Mouse (Mus musculus) right cerebral cortex, postnatal 36 days (tissue): ENCODE results near the gene Foxo4.

Experiments
- DNase-seq, 2 experiments: peaks; one replicate each; pipeline ENCODE4 v3.0.0; 2022; ENCODE audit warnings: low spot score in 2 of 2, mixed read lengths in 1 of 2

Gene Foxo4

GRCm38 (mm10) chrX:101253952-101254729 is at the start of gene Foxo4:
Gene Foxo4 (plus strand): TSS chrX:101254528.
- DNase-seq = peak; percentile 84 to 85

- peak; percentile 83 to 86 for DNase-seq
These were observed 32.2 kb upstream of the Foxo4 start, which contains the start of gene Snx12 for GRCm38 (mm10) chrX:101221834-101222795. Gene Snx12 (minus strand): TSS chrX:101222563.

DNA sequence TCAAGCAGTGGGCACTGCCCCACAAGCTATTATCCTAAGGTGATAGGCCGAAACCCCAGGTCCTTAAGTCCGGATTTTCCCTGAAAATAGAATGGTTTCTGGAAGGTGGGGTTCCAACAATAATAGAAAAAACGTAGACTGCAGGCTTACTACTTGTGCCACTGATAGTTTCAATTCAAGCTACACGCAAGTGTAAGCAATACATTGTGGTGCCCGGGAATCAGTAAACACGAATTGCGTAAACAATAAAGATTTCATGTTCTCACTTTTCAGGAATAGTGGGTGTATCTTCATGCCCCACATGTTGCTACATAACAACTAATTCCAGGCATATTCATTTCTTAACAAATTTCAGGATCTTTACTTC is 31.5 kb upstream of the Foxo4 start:
- DNase-seq = no peak

DNA sequence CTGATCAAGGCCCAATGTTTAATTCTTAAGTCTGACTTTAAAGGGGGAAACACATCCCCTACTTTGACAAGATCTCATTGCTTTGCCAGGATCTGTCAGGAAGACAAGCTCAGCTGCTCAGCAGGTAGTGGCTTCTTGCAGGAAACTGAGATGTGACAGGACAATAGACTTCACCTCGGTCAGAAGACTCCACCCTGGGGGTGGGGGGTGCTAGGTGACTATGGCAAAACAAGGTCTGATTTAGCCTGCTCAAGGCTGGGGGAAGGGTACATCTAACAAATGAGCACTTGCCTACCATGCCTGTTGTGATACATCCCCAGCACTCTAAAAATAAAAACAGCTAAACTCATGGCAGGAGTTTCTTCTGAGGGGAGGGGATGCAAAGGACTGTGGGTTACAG is 9.3 kb upstream of the Foxo4 start:
- DNase-seq = no peak

- no peak for DNase-seq
These were observed 412 bp downstream of the Foxo4 start for GRCm38 (mm10) chrX:101254740-101255139.

DNA sequence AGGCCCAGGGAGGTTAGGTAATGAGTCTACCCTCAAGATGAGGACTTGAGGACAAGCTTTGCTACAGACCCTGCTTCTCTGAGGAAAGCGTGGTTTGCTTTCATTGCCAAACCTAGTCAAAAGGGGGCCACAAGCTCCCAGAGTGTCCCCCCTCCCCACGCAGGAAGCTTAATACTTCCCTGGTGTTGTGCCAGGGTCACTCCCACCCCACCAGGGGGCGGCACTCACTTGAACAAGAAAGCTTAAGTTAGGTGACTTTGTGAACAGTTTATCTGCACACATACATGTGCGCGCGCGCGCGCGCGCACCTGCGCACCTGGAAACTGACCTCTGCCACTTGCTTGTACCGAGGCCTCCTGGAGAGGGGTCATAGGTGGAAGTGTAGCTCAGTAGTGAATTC is 2.3 kb downstream of the Foxo4 start:
- DNase-seq = no peak

- no peak for DNase-seq
These were observed 6.4 kb downstream of the Foxo4 start for GRCm38 (mm10) chrX:101260441-101261325.

- DNase-seq = no peak
These were observed 9.6 kb downstream of the Foxo4 start, which contains the start of gene Gm614 for GRCm38 (mm10) chrX:101263892-101264291. Gene Gm614 (minus strand): TSS chrX:101263992.

DNA sequence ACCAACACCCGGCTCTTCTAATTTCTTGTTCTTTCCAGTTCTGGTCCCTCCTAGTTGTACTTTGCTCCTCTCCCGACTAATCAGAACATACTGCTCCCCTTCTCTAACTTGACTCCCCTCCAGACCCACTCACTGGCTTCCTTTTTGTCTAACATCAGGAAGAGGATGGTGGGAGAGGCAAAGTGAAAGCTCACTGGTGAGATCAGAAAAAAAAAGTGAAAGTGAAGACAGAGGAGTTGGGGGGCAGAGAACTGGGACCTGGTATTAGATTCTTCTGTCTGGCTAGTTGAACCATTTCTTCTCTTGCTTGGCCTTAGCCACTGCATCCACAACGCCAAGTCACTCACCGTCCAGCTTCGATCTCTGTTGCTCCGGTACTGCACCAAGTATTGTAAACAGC is 12.3 kb downstream of the Foxo4 start:
- no peak for DNase-seq

DNA sequence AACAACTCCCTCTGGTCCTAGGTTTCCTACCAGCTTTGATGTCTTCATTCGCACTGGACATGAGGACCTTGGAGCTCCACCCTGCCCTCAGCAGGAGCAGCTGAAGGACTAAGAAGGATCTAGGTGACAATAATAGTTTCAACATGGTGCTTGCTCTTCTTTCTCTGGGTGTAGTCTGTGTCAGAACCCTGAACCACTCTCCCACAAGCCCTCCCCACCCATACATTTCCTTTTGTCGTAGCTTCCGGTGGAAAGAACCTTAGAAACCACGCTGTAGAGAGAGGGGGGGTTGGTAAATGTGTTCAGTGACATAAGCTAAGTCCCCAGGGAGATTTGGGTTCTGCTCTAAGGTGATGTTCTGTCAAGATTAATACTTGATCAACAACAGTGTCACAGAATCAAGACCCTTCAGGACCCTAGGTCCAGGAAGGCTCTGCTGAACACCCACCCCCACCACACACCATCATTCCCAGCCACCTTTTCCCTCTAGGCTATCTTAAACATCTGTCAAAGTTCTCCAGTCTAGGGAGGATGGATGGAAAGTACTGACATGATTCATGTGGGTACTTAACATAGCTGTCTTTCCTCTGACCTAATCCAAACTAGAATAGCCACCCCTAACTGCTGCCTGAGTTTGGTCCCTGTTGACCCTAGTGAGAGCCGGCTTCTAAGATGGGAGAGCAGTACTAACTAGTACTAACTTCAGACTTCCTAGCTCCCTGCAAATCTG is 13.9 kb downstream of the Foxo4 start, which contains the start of gene Il2rg:
Il2rg (minus strand) TSS at position 231 of the 730 bp plus-strand sequence.
- DNase-seq = no peak

DNA sequence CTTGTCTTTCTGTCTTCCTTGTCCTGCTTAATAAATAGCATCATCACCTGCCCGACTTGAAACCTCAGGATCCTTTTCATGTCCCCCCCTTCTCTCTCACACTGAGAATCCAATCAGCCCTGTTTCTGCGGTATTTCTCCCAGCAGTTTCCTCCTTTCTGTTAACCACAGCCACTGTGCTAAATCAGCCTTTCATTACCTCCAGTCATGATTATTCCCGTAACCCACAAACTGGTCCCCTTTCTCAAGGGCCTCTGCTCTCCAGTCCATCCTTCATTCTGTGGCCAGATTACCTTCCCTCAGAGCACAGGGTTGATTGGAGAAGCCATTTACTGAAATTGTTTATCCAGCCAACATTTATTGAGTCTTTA is 14.4 kb downstream of the Foxo4 start, which contains the start of gene Gm20489:
Gm20489 (minus strand) TSS at position 269 of the 370 bp plus-strand sequence.
- DNase-seq = no peak

DNA sequence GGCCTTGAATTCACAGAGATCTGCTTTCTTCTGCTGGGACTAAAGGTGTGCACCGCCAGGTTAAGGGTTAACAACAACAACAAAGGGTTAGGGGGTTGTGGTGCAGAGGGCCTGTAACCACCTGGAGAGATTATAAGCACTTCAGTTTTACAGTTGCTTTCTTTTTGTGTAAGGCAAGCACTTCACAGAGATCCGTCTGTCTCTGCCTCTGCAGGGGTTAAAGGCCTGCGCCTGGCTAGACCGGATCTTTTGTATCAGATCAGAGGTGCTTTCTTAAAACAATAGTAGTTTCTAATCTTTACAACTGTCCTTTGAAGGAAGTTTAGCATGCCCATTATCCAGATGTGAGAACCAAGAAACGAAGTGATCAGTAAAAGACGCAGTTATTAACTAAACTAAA is 19.1 kb downstream of the Foxo4 start:
- no peak for DNase-seq

DNA sequence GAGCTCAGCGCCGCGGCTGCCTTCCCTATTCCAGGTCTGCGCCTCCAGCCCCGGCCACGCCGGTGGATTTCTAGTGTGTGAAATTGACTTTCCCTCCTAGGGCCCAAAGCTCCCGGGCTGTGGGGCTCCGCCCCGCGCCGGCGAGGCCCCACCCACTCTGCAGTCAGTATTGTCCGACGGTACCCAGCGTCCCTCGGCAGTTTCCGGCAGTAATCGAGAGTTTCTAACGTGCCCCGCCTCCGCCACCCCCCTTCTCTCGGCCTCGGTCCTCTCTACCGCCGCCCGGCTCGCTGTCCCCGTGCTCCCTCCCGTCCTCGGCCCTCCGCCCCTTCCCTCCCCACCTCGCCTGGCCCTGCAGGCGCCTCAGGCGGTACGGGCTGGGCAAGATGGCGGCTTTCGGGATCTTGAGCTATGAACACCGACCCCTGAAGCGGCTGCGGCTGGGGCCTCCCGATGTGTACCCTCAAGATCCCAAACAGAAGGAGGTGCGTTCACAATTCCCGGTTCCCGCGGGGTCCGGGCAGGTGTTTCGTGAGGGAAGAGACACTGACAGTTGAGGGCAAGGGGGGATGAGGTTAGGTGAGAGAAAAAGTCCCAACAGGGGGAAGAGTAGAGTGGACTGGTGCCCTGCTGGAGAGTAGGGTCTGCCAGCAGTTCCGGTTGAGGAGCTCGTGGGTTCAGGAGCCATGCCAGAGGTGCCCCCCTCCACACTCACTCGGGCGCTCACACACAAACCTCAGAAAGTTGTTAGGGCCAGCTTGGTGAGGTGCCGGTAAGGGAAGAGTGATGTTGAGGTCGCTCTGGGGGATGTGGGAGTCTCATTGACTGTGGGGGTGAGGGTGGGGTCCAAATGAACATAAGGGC is 19.8 kb downstream of the Foxo4 start, which contains the start of gene Med12:
Med12 (plus strand) TSS at position 156 of the 864 bp plus-strand sequence.
- peak; percentile 70 to 71 for DNase-seq

DNA sequence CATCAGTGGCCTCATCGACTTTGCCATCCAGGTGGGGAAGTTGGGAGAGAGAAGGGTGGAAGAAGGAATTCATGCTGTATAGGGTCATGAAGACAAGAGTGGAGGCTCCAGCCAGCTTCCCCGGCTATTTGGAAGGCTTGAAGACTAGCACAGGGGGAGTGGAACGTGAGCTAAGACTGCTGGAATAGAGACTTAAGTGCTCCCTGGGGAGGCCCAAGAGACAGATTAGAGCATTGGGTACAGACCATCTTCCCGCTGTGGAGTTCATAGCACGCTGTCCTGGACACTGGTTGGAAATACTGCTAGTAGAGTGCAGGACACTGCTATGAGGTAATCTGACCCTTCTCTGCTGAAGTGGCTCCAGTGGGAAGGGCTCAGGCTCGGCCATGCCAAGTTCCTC is 28.5 kb downstream of the Foxo4 start:
- DNase-seq = no peak

DNA sequence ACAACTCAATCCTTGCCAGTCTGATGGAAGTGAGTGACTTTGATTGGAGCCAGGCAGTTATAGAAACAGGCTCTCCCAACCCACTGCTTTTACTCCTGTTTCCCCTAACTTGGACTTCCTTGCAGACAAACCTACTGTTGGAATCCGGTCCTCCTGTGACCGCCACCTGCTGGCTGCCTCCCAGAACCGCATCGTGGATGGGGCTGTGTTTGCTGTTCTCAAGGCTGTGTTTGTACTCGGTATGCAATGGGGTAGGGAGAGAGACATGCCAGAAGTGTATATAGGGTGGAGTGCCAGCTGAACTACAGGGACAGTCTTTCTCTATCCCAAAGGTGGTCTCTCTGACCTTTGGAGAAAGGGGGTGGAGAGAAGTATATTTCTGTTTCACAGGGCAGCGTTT is 31.2 kb downstream of the Foxo4 start:
- DNase-seq = peak in 1 of 2 experiments; percentile 34

GRCm38 (mm10) chrX:101285953-101286670 is 31.8 kb downstream of the Foxo4 start:
- no peak for DNase-seq

DNA sequence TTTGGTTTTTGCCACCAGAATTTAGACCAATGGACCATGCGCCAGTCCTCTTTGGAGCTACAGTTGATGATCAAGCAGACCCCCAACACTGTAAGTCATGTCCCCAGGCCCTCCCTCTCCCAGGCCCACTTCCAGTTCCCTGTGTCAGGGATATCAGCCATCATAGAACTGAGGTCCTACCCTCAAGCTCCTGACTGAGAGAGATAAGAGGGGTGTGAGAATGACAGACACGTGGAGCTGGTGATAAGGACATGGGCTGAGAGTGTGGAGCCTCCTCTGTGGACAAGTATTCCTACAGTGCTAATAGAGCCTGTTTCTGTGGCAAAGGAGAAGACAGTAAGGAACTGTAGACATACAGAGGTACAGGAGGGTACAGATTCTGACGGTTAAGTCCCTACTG is 33.2 kb downstream of the Foxo4 start:
- DNase-seq = no peak

- DNase-seq = no peak
These were observed 34.1 kb downstream of the Foxo4 start for GRCm38 (mm10) chrX:101288432-101288831.

DNA sequence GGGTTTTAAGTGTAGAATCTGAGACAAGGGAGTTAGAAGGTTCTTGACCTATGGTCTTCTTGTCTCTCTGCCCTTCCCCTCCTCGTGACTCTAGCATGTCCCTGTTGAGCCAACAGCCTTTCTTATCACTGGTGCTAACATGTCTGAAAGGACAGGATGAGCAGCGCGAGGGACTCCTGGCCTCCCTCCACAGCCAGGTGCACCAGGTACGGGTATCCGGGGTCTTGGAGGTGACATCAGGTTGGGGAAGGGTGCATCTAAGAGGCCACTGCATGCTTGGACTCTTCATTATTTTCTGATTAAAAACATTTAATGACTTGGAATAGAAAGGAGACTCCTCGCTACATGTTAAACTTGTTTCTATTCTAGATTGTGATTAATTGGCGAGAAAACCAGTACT is 34.7 kb downstream of the Foxo4 start:
- no peak for DNase-seq
